Mouse (Mus musculus): ENCODE measurements at regions not wholly inside any gene's neighbourhood (a gene's known extent, or its start where the extent isn't known, plus 50 kb on each side); places are given as distances from the start of the nearest gene placed in this dataset.

DNA sequence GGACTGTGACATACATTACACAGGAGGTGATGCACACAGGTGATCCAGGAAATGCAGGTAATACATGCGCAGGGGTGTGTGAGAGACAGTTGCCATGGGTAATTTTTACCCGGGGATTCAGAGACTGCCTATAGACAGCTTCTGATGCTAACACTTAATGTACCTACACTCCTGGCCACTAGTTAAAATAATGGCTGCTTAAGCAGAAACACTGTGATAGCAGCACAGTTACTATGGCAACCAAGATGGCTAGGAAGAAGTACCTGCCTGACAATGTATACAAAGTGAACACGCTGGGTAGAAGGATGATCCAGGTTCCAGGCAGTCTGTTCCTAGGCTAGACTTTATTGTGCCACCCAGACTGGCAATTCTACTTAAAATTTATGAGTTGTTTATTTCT lies 88.3 kb upstream of the Prkg2 start:
- no peak for TF ChIP-seq TAL1 (IDR thresholded peaks at IDR 0.05; ENCODE audit: low read length)
- TF ChIP-seq MAX (IDR thresholded peaks at IDR 0.05; ENCODE audit: low read length), result no peak
- no peak for TF ChIP-seq TCF12 (IDR thresholded peaks at IDR 0.05; ENCODE audit: low read depth, low read length)
- no peak for TF ChIP-seq CTCF (IDR thresholded peaks at IDR 0.05 in 2 of 3, conservative IDR thresholded peaks at IDR 0.05 in 1 of 3; ENCODE audit: control insufficient read depth in 1 of 3, insufficient read depth in 1 of 3, low read depth in 2 of 3, low read length in 3 of 3, poor library complexity in 1 of 3, severe bottlenecking in 1 of 3)
- no peak for TF ChIP-seq MYB (IDR thresholded peaks at IDR 0.05; ENCODE audit: low read depth, low read length)
- TF ChIP-seq ELF1 (IDR thresholded peaks at IDR 0.05; ENCODE audit: low read depth, low read length), result no peak
- no peak for TF ChIP-seq MAZ (IDR thresholded peaks at IDR 0.05; ENCODE audit: low read depth, low read length)
- TF ChIP-seq E2F4 (IDR thresholded peaks at IDR 0.05; ENCODE audit: borderline replicate concordance, low read depth, low read length), result no peak
- no peak for TF ChIP-seq EP300 (IDR thresholded peaks at IDR 0.05; ENCODE audit: low read depth in 1 of 2, low read length in 2 of 2)
- no peak for TF ChIP-seq MAFK (IDR thresholded peaks at IDR 0.05; ENCODE audit: borderline replicate concordance, low read depth, low read length)
- no peak for TF ChIP-seq MXI1 (IDR thresholded peaks at IDR 0.05; ENCODE audit: low read depth, low read length)
- no peak for TF ChIP-seq GATA1 (IDR thresholded peaks at IDR 0.05; ENCODE audit: low read depth, low read length)
- TF ChIP-seq POLR2A (IDR thresholded peaks at IDR 0.05; ENCODE audit: control insufficient read depth in 1 of 2, insufficient read depth in 1 of 2, low read depth in 1 of 2, low read length in 2 of 2, poor library complexity in 1 of 2), result no peak
